Comparison of ENCODE assay signal across 20 mouse cellular contexts in genomic region chr19:4196048-4196447, GRCm38 (mm10). TPM values are rescaled to one million over a fixed set of nuclear protein-coding genes. Genes with fewer than 3 reads are reported as not detected.
DNase-seq lines count a peak whose midpoint lies in the region; ATAC-seq and TF ChIP-seq lines count a peak whose summit lies in the region.
"Had no signal": no experiment of that assay in that cellular context is flagged by ENCODE, and none has a peak within 500 bp of the region (broad histone marks: within the 10 kb centered on the region; RNA-seq: fewer than 3 reads in every experiment).

No protein-coding gene starts in this region.

- H3K9me3 ChIP-seq in forebrain, postnatal 0 days (ENCODE audit: low read length) = no peaks in the 10 kb centered on the region
- H3K9me3 ChIP-seq in forebrain, embryonic 10.5 days = no peaks in the 10 kb centered on the region
- no peaks in the 10 kb centered on the region for H3K9me3 ChIP-seq in kidney, embryonic 16.5 days (ENCODE audit: low read length)
- H3K9me3 ChIP-seq in E14TG2a.4 (ENCODE audit: low read length) = no peaks in the 10 kb centered on the region
- H3K9me3 ChIP-seq in intestine, embryonic 16.5 days (ENCODE audit: control insufficient read depth, low read length) = no peaks in the 10 kb centered on the region
- H3K9me3 ChIP-seq: G1E; hindbrain, embryonic 12.5 days; midbrain, embryonic 12.5 days had no signal

- TF ChIP-seq POLR2A in kidney, adult 2 months (IDR thresholded peaks at IDR 0.05; ENCODE audit: low read depth, low read length) = no peak

- H3K4me2 ChIP-seq in forebrain, postnatal 0 days (ENCODE audit: low read depth) = no peak overlapping the region
- H3K4me2 ChIP-seq in kidney, embryonic 16.5 days (replicated peaks; ENCODE audit: low read depth, low read length) = no peak overlapping the region
- H3K4me2 ChIP-seq in intestine, embryonic 16.5 days (ENCODE audit: low read depth, low read length) = no peak overlapping the region
- H3K4me2 ChIP-seq: hindbrain, embryonic 12.5 days; liver, embryonic 11.5 days; midbrain, embryonic 12.5 days had no signal

- ATAC-seq in forebrain, postnatal 0 days = no peak
- ATAC-seq in kidney, embryonic 16.5 days (ENCODE audit: low FRiP score, low TSS enrichment) = no peak
- no peak for ATAC-seq in intestine, embryonic 16.5 days

- no peak overlapping the region for H3K4me3 ChIP-seq in forebrain, postnatal 0 days (ENCODE audit: low read depth, low read length)
- H3K4me3 ChIP-seq in forebrain, embryonic 10.5 days = no peak overlapping the region
- no peak overlapping the region for H3K4me3 ChIP-seq in kidney, embryonic 16.5 days (ENCODE audit: low read length)
- H3K4me3 ChIP-seq in kidney, adult 2 months (ENCODE audit: insufficient read depth, low read depth, low read length) = no peak overlapping the region
- peak overlapping the region; percentile 23; the same call in 1 of the 2 replicates for H3K4me3 ChIP-seq in E14TG2a.4 (replicated peaks; ENCODE audit: low read length)
- no peak overlapping the region for H3K4me3 ChIP-seq in intestine, embryonic 16.5 days (ENCODE audit: low read length)
- H3K4me3 ChIP-seq: erythroblast, embryonic 14.5 days; hindbrain, embryonic 12.5 days; midbrain, embryonic 12.5 days; myocyte had no signal

- H3K4me1 ChIP-seq in forebrain, postnatal 0 days (ENCODE audit: insufficient read depth) = peaks cover 17% of the 10 kb centered on the region; the same call in 1 of the 2 replicates
- H3K4me1 ChIP-seq in forebrain, embryonic 10.5 days = peaks cover 69% of the 10 kb centered on the region
- H3K4me1 ChIP-seq in kidney, embryonic 16.5 days (ENCODE audit: insufficient read depth, low read length) = peaks cover 59% of the 10 kb centered on the region
- H3K4me1 ChIP-seq in kidney, adult 2 months (ENCODE audit: control insufficient read depth, insufficient read depth, low read length) = peaks cover 19% of the 10 kb centered on the region
- peaks cover 90% of the 10 kb centered on the region for H3K4me1 ChIP-seq in E14TG2a.4 (replicated peaks; ENCODE audit: low read depth, low read length)
- H3K4me1 ChIP-seq in intestine, embryonic 16.5 days (ENCODE audit: control insufficient read depth, insufficient read depth, low read length) = peaks cover 52% of the 10 kb centered on the region

- WGBS in forebrain, postnatal 0 days = 64% methylated on average over 2 of the region's 2 CpGs
- 84% methylated on average over 2 of the region's 2 CpGs for WGBS in forebrain, embryonic 10.5 days
- WGBS in kidney, embryonic 16.5 days = 26% methylated on average over 2 of the region's 2 CpGs
- WGBS in kidney, adult 2 months = 53% methylated on average over 2 of the region's 2 CpGs
- WGBS in intestine, embryonic 16.5 days = 53% methylated on average over 2 of the region's 2 CpGs

- H3K27ac ChIP-seq in forebrain, postnatal 0 days (ENCODE audit: low read depth, low read length) = 0 out of 2 replicates have a peak overlapping the region, but pooled peaks have one; percentile 21
- H3K27ac ChIP-seq in forebrain, embryonic 10.5 days = no peak overlapping the region
- H3K27ac ChIP-seq in kidney, embryonic 16.5 days (ENCODE audit: low read length) = peak overlapping the region; percentile 23; the same call in 1 of the 2 replicates
- H3K27ac ChIP-seq in kidney, adult 2 months (ENCODE audit: insufficient read depth, low read depth, low read length) = no peak overlapping the region
- H3K27ac ChIP-seq in intestine, embryonic 16.5 days (ENCODE audit: low read length) = peak overlapping the region; percentile 45; the same call in 1 of the 2 replicates
- H3K27ac ChIP-seq: hindbrain, embryonic 12.5 days had no signal

- no peak for TF ChIP-seq CTCF in forebrain, postnatal 0 days (IDR thresholded peaks at IDR 0.05; ENCODE audit: low read depth)
- TF ChIP-seq CTCF in kidney, adult 2 months (conservative IDR thresholded peaks at IDR 0.05; ENCODE audit: insufficient read depth, insufficient read length, low read depth, low read length) = no peak
- no peak for TF ChIP-seq CTCF in E14TG2a.4 (conservative IDR thresholded peaks at IDR 0.05; ENCODE audit: low read length)

- H3K36me3 ChIP-seq in forebrain, postnatal 0 days (ENCODE audit: insufficient read depth) = peaks cover 50% of the 10 kb centered on the region
- peaks cover 78% of the 10 kb centered on the region for H3K36me3 ChIP-seq in forebrain, embryonic 10.5 days (replicated peaks)
- H3K36me3 ChIP-seq in kidney, embryonic 16.5 days (ENCODE audit: insufficient read depth, low read length) = peaks cover 47% of the 10 kb centered on the region
- peaks cover 2% of the 10 kb centered on the region; the same call in 1 of the 2 replicates for H3K36me3 ChIP-seq in kidney, adult 2 months (ENCODE audit: control insufficient read depth, insufficient read depth, low read length)
- peaks cover 81% of the 10 kb centered on the region for H3K36me3 ChIP-seq in E14TG2a.4 (ENCODE audit: insufficient read depth, low read length)
- peaks cover 23% of the 10 kb centered on the region; the same call in 1 of the 2 replicates for H3K36me3 ChIP-seq in intestine, embryonic 16.5 days (ENCODE audit: control insufficient read depth, insufficient read depth, low read length)

- H3K27me3 ChIP-seq in forebrain, postnatal 0 days (ENCODE audit: insufficient read depth, low read length) = no peaks in the 10 kb centered on the region
- H3K27me3 ChIP-seq in forebrain, embryonic 10.5 days (ENCODE audit: poor library complexity, severe bottlenecking) = no peaks in the 10 kb centered on the region
- no peaks in the 10 kb centered on the region for H3K27me3 ChIP-seq in kidney, embryonic 16.5 days (ENCODE audit: insufficient read depth, low read length)
- no peaks in the 10 kb centered on the region for H3K27me3 ChIP-seq in kidney, adult 2 months (replicated peaks; ENCODE audit: control insufficient read depth, insufficient read depth, low read length)
- H3K27me3 ChIP-seq in E14TG2a.4 (ENCODE audit: insufficient read depth, low read length) = no peaks in the 10 kb centered on the region
- H3K27me3 ChIP-seq in intestine, embryonic 16.5 days (replicated peaks; ENCODE audit: control insufficient read depth, insufficient read depth, low read length) = no peaks in the 10 kb centered on the region
- H3K27me3 ChIP-seq: hindbrain, embryonic 12.5 days; midbrain, embryonic 12.5 days had no signal

- DNase-seq in forebrain, postnatal 0 days = no peak
- DNase-seq in forebrain, embryonic 10.5 days (ENCODE audit: extremely low spot score, low spot score) = no peak
- no peak for DNase-seq in kidney, adult 2 months
- no peak for DNase-seq in thymus, postnatal 0 days (ENCODE audit: low spot score)
- DNase-seq: kidney, adult 18-20 months had no signal

- H3K9ac ChIP-seq in forebrain, postnatal 0 days = no peak overlapping the region
- H3K9ac ChIP-seq in kidney, embryonic 16.5 days (replicated peaks; ENCODE audit: low read length) = no peak overlapping the region
- no peak overlapping the region for H3K9ac ChIP-seq in intestine, embryonic 16.5 days (ENCODE audit: low read depth, low read length)
- H3K9ac ChIP-seq: midbrain, embryonic 12.5 days had no signal

RNA-seq across cellular contexts. Expression of gene Ppp1ca, which starts 4.2 kb away (rescaled TPM):
- 480 and 509 TPM in 2 replicates for total RNA-seq in forebrain, postnatal 0 days (2014; rRNA removed)
- polyA plus RNA-seq in forebrain, postnatal 0 days (2015; fragmentation: Nextera tagmentation; extraction: Ambion mirVana) = 551 and 589 TPM in 2 replicates
- 998 and 1,002 TPM in 2 replicates for polyA plus RNA-seq in forebrain, embryonic 10.5 days (2016; fragmentation: Nextera tagmentation; extraction: Ambion mirVana)
- polyA plus RNA-seq in kidney, embryonic 16.5 days (2015; fragmentation: Nextera tagmentation; extraction: Ambion mirVana) = 1,050 and 1,120 TPM in 2 replicates
- 484 and 509 TPM in 2 replicates for polyA plus RNA-seq in kidney, adult 2 months (2012; rRNA removed)
- polyA plus RNA-seq in intestine, embryonic 16.5 days (2015; fragmentation: Nextera tagmentation; extraction: Ambion mirVana) = 759 and 799 TPM in 2 replicates
- 995 and 1,030 TPM in 2 replicates for polyA plus RNA-seq in thymus, postnatal 0 days (2015; fragmentation: Nextera tagmentation; extraction: Ambion mirVana)

RNA-seq across cellular contexts. Expression of gene Tbc1d10c, which starts 5.0 kb away (rescaled TPM):
- 1.5 and 2.9 TPM in 2 replicates for total RNA-seq in forebrain, postnatal 0 days (2014; rRNA removed)
- 1.3 and 1.5 TPM in 2 replicates for polyA plus RNA-seq in forebrain, postnatal 0 days (2015; fragmentation: Nextera tagmentation; extraction: Ambion mirVana)
- 0.43 and 0.47 TPM in 2 replicates for polyA plus RNA-seq in forebrain, embryonic 10.5 days (2016; fragmentation: Nextera tagmentation; extraction: Ambion mirVana)
- 2.5 and 3.1 TPM in 2 replicates for polyA plus RNA-seq in kidney, embryonic 16.5 days (2015; fragmentation: Nextera tagmentation; extraction: Ambion mirVana)
- polyA plus RNA-seq in kidney, adult 2 months (2012; rRNA removed) = 2.3 and 9.1 TPM in 2 replicates
- polyA plus RNA-seq in intestine, embryonic 16.5 days (2015; fragmentation: Nextera tagmentation; extraction: Ambion mirVana) = 3.6 and 4.0 TPM in 2 replicates
- polyA plus RNA-seq in thymus, postnatal 0 days (2015; fragmentation: Nextera tagmentation; extraction: Ambion mirVana) = 322 and 323 TPM in 2 replicates

RNA-seq across cellular contexts. Expression of gene Rad9a, which starts 5.4 kb away (rescaled TPM):
- 11.8 and 16.4 TPM in 2 replicates for total RNA-seq in forebrain, postnatal 0 days (2014; rRNA removed)
- 15.9 and 16.5 TPM in 2 replicates for polyA plus RNA-seq in forebrain, postnatal 0 days (2015; fragmentation: Nextera tagmentation; extraction: Ambion mirVana)
- 57.4 and 67.1 TPM in 2 replicates for polyA plus RNA-seq in forebrain, embryonic 10.5 days (2016; fragmentation: Nextera tagmentation; extraction: Ambion mirVana)
- polyA plus RNA-seq in kidney, embryonic 16.5 days (2015; fragmentation: Nextera tagmentation; extraction: Ambion mirVana) = 39.4 and 39.9 TPM in 2 replicates
- 18.4 and 19.2 TPM in 2 replicates for polyA plus RNA-seq in kidney, adult 2 months (2012; rRNA removed)
- polyA plus RNA-seq in intestine, embryonic 16.5 days (2015; fragmentation: Nextera tagmentation; extraction: Ambion mirVana) = 31.7 and 34.2 TPM in 2 replicates
- 29.8 and 33.2 TPM in 2 replicates for polyA plus RNA-seq in thymus, postnatal 0 days (2015; fragmentation: Nextera tagmentation; extraction: Ambion mirVana)

RNA-seq across cellular contexts. Expression of gene Clcf1, which starts 18.0 kb away (rescaled TPM):
- 0.38 and 1.2 TPM in 2 replicates for total RNA-seq in forebrain, postnatal 0 days (2014; rRNA removed)
- 0.29 and 0.41 TPM in 2 replicates for polyA plus RNA-seq in forebrain, postnatal 0 days (2015; fragmentation: Nextera tagmentation; extraction: Ambion mirVana)
- 0.86 and 1.1 TPM in 2 replicates for polyA plus RNA-seq in forebrain, embryonic 10.5 days (2016; fragmentation: Nextera tagmentation; extraction: Ambion mirVana)
- 6.8 and 7.5 TPM in 2 replicates for polyA plus RNA-seq in kidney, embryonic 16.5 days (2015; fragmentation: Nextera tagmentation; extraction: Ambion mirVana)
- polyA plus RNA-seq in kidney, adult 2 months (2012; rRNA removed) = 13.6 TPM in 2 replicates
- 5.9 TPM in 2 replicates for polyA plus RNA-seq in intestine, embryonic 16.5 days (2015; fragmentation: Nextera tagmentation; extraction: Ambion mirVana)
- polyA plus RNA-seq in thymus, postnatal 0 days (2015; fragmentation: Nextera tagmentation; extraction: Ambion mirVana) = 2.1 and 2.5 TPM in 2 replicates
- polyA plus RNA-seq: erythroblast, embryonic 14.5 days; G1E had no signal

RNA-seq across cellular contexts. Expression of gene AC109138.7, which starts 18.1 kb away (rescaled TPM):
- total RNA-seq in forebrain, postnatal 0 days (2014; rRNA removed) = not detected in 2 replicates
- polyA plus RNA-seq in forebrain, postnatal 0 days (2015; fragmentation: Nextera tagmentation; extraction: Ambion mirVana) = not detected in 2 replicates
- not detected in 2 replicates for polyA plus RNA-seq in forebrain, embryonic 10.5 days (2016; fragmentation: Nextera tagmentation; extraction: Ambion mirVana)
- polyA plus RNA-seq in kidney, embryonic 16.5 days (2015; fragmentation: Nextera tagmentation; extraction: Ambion mirVana) = not detected in 2 replicates
- 3.4 TPM in 1 of 2 replicates, not detected in the other for polyA plus RNA-seq in kidney, adult 2 months (2012; rRNA removed)
- not detected in 2 replicates for polyA plus RNA-seq in intestine, embryonic 16.5 days (2015; fragmentation: Nextera tagmentation; extraction: Ambion mirVana)
- not detected in 2 replicates for polyA plus RNA-seq in thymus, postnatal 0 days (2015; fragmentation: Nextera tagmentation; extraction: Ambion mirVana)
- total RNA-seq: adrenal gland, postnatal 4 days; G1E; granulocyte monocyte progenitor cell, adult 5-6 weeks; layer of hippocampus, postnatal 14 days; left cerebral cortex, postnatal 10 days had no signal
- polyA plus RNA-seq: erythroblast, embryonic 14.5 days; heart, embryonic 16.5 days; hindbrain, embryonic 12.5 days; liver, embryonic 11.5 days; lung, embryonic 16.5 days; midbrain, embryonic 12.5 days; myocyte had no signal

Comparison
In these comparisons a context has a peak if more than half of its experiments do, and no peak if none do; other contexts are left out.
1. H3K27ac ChIP-seq: peak in forebrain, postnatal 0 days (single experiment), kidney, embryonic 16.5 days (single experiment) and intestine, embryonic 16.5 days (single experiment); none in forebrain, embryonic 10.5 days (single experiment) and kidney, adult 2 months (single experiment).
2. RNA of gene Tbc1d10c, which starts 5.0 kb away (polyA plus RNA-seq): 322 to 323 TPM in thymus, postnatal 0 days; 2.3 to 9.1 TPM in kidney, adult 2 months, 3.6 to 4.0 TPM in intestine, embryonic 16.5 days, 2.5 to 3.1 TPM in kidney, embryonic 16.5 days, 1.3 to 1.5 TPM in forebrain, postnatal 0 days and 0.43 to 0.47 TPM in forebrain, embryonic 10.5 days; every median in the first group is over 10 times any median in the second.